In genomic region chr14:25555848-25556247, GRCm38 (mm10) we compare ENCODE assay signal across 10 mouse cellular contexts.
DNase-seq lines count a peak whose midpoint lies in the region; ATAC-seq and TF ChIP-seq lines count a peak whose summit lies in the region.
"Had no signal": no experiment of that assay in that cellular context is flagged by ENCODE, and none has a peak within 500 bp of the region (broad histone marks: within the 10 kb centered on the region; RNA-seq: fewer than 3 reads in every experiment).

No protein-coding gene starts in this region.

- TF ChIP-seq POLR2A in heart, adult 2 months (IDR thresholded peaks at IDR 0.05; ENCODE audit: insufficient read depth, low read depth, low read length) = no peak

- WGBS in heart, embryonic 15.5 days = 26% methylated on average over 7 of the region's 7 CpGs
- 37% methylated on average over 7 of the region's 7 CpGs for WGBS in heart, adult 2 months
- 13% methylated on average over 7 of the region's 7 CpGs for WGBS in embryonic facial prominence, embryonic 14.5 days
- 15% methylated on average over 7 of the region's 7 CpGs for WGBS in hindbrain, embryonic 15.5 days
- WGBS in midbrain, embryonic 16.5 days = 7% methylated on average over 7 of the region's 7 CpGs

- no peak overlapping the region for H3K4me3 ChIP-seq in heart, embryonic 15.5 days
- H3K4me3 ChIP-seq in heart, adult 2 months = no peak overlapping the region
- H3K4me3 ChIP-seq in embryonic facial prominence, embryonic 14.5 days (ENCODE audit: low read depth, low read length) = no peak overlapping the region
- no peak overlapping the region for H3K4me3 ChIP-seq in hindbrain, embryonic 15.5 days
- H3K4me3 ChIP-seq in midbrain, embryonic 16.5 days (ENCODE audit: low read depth, low read length) = no peak overlapping the region
- H3K4me3 ChIP-seq: layer of hippocampus, adult 2 months had no signal

- H3K9ac ChIP-seq in heart, embryonic 15.5 days = no peak overlapping the region
- no peak overlapping the region for H3K9ac ChIP-seq in heart, adult 2 months (ENCODE audit: low read depth, low read length)
- H3K9ac ChIP-seq in embryonic facial prominence, embryonic 14.5 days (ENCODE audit: low read depth, low read length) = peak overlapping the region; percentile 39; the same call in 1 of the 2 replicates
- peak overlapping the region; percentile 18; the same call in 1 of the 2 replicates for H3K9ac ChIP-seq in hindbrain, embryonic 15.5 days
- peak overlapping the region; percentile 54; the same call in 1 of the 2 replicates for H3K9ac ChIP-seq in midbrain, embryonic 16.5 days (ENCODE audit: low read depth, low read length)

- H3K27me3 ChIP-seq in heart, embryonic 15.5 days = no peaks in the 10 kb centered on the region
- H3K27me3 ChIP-seq in heart, adult 2 months (ENCODE audit: control insufficient read depth, insufficient read depth, low read length) = no peaks in the 10 kb centered on the region
- H3K27me3 ChIP-seq in embryonic facial prominence, embryonic 14.5 days (replicated peaks; ENCODE audit: control insufficient read depth, insufficient read depth, low read length) = no peaks in the 10 kb centered on the region
- no peaks in the 10 kb centered on the region for H3K27me3 ChIP-seq in hindbrain, embryonic 15.5 days
- no peaks in the 10 kb centered on the region for H3K27me3 ChIP-seq in midbrain, embryonic 16.5 days (ENCODE audit: control insufficient read depth, insufficient read depth, low read depth, low read length)

- peak overlapping the region; percentile 76 for H3K27ac ChIP-seq in heart, embryonic 15.5 days
- no peak overlapping the region; the same call in 1 of the 2 replicates for H3K27ac ChIP-seq in heart, adult 2 months
- H3K27ac ChIP-seq in embryonic facial prominence, embryonic 14.5 days (replicated peaks; ENCODE audit: low read depth, low read length) = peak overlapping the region; percentile 18; the same call in 1 of the 2 replicates
- peak overlapping the region; percentile 77 for H3K27ac ChIP-seq in hindbrain, embryonic 15.5 days (replicated peaks)
- peak overlapping the region; percentile 78 for H3K27ac ChIP-seq in midbrain, embryonic 16.5 days (ENCODE audit: low read length)
- H3K27ac ChIP-seq: layer of hippocampus, adult 2 months had no signal

- H3K4me1 ChIP-seq in heart, embryonic 15.5 days (replicated peaks) = peaks cover 75% of the 10 kb centered on the region
- H3K4me1 ChIP-seq in heart, adult 2 months (ENCODE audit: control insufficient read depth, insufficient read depth, low read length) = peaks cover 15% of the 10 kb centered on the region
- H3K4me1 ChIP-seq in embryonic facial prominence, embryonic 14.5 days (ENCODE audit: control insufficient read depth, insufficient read depth, low read length) = peaks cover 35% of the 10 kb centered on the region
- H3K4me1 ChIP-seq in hindbrain, embryonic 15.5 days (replicated peaks) = peaks cover 63% of the 10 kb centered on the region
- peaks cover 54% of the 10 kb centered on the region for H3K4me1 ChIP-seq in midbrain, embryonic 16.5 days (ENCODE audit: control insufficient read depth, insufficient read depth, low read length)

- H3K4me2 ChIP-seq in heart, embryonic 15.5 days = no peak overlapping the region
- no peak overlapping the region for H3K4me2 ChIP-seq in embryonic facial prominence, embryonic 14.5 days (ENCODE audit: low read depth, low read length)
- peak overlapping the region; percentile 16; the same call in 1 of the 2 replicates for H3K4me2 ChIP-seq in hindbrain, embryonic 15.5 days
- peak overlapping the region; percentile 5 for H3K4me2 ChIP-seq in midbrain, embryonic 16.5 days (ENCODE audit: low read length)

- no peak for TF ChIP-seq EP300 in heart, adult 2 months (IDR thresholded peaks at IDR 0.05; ENCODE audit: insufficient read depth, low read depth, low read length)

- ATAC-seq in heart, embryonic 15.5 days (replicated peaks; ENCODE audit: insufficient number of reproducible peaks, insufficient read depth, low FRiP score, low read depth) = no peak
- ATAC-seq in embryonic facial prominence, embryonic 14.5 days (ENCODE audit: low read depth) = no peak
- no peak for ATAC-seq in hindbrain, embryonic 15.5 days (ENCODE audit: low FRiP score, low read depth)
- no peak for ATAC-seq in midbrain, embryonic 16.5 days
- ATAC-seq in cerebellum, adult (ENCODE audit: insufficient number of reproducible peaks, low FRiP score, low TSS enrichment) = no peak

- intact Hi-C loops in heart, adult 2 months (cut with DNase I) = no loop called here

- peaks cover 2% of the 10 kb centered on the region for H3K79me2 ChIP-seq in heart, adult 2 months (replicated peaks; ENCODE audit: control insufficient read depth, insufficient read depth, low read length)

- no peak for DNase-seq in heart, adult 2 months
- no peak for DNase-seq in embryonic facial prominence, embryonic 14.5 days (ENCODE audit: low spot score)
- DNase-seq in spleen, adult 12 weeks (ENCODE audit: low spot score) = no peak
- no peak for DNase-seq in thymus, postnatal 10 days (ENCODE audit: low spot score in 2 of 2)
- DNase-seq: lung, postnatal 14 days had no signal

- H3K9me3 ChIP-seq in heart, embryonic 15.5 days (replicated peaks) = no peaks in the 10 kb centered on the region
- H3K9me3 ChIP-seq in embryonic facial prominence, embryonic 14.5 days (ENCODE audit: control insufficient read depth, low read length) = no peaks in the 10 kb centered on the region
- H3K9me3 ChIP-seq in hindbrain, embryonic 15.5 days = no peaks in the 10 kb centered on the region
- no peaks in the 10 kb centered on the region for H3K9me3 ChIP-seq in midbrain, embryonic 16.5 days (replicated peaks; ENCODE audit: control insufficient read depth, low read length, poor library complexity, severe bottlenecking)

- no peak for TF ChIP-seq CTCF in heart, adult 2 months (IDR thresholded peaks at IDR 0.05)

- peaks cover 3% of the 10 kb centered on the region; the same call in 1 of the 2 replicates for H3K36me3 ChIP-seq in heart, embryonic 15.5 days
- no peaks in the 10 kb centered on the region for H3K36me3 ChIP-seq in heart, adult 2 months (ENCODE audit: control insufficient read depth, insufficient read depth, low read length)
- H3K36me3 ChIP-seq in embryonic facial prominence, embryonic 14.5 days (ENCODE audit: control insufficient read depth, insufficient read depth, low read length) = peaks cover 19% of the 10 kb centered on the region; the same call in 1 of the 2 replicates
- H3K36me3 ChIP-seq in hindbrain, embryonic 15.5 days = no peaks in the 10 kb centered on the region
- no peaks in the 10 kb centered on the region for H3K36me3 ChIP-seq in midbrain, embryonic 16.5 days (ENCODE audit: control insufficient read depth, insufficient read depth, low read length)

Comparison
In these comparisons a context has a peak if more than half of its experiments do, and no peak if none do; other contexts are left out.
1. H3K4me2 ChIP-seq: peak in hindbrain, embryonic 15.5 days (single experiment) and midbrain, embryonic 16.5 days (single experiment); none in heart, embryonic 15.5 days (single experiment) and embryonic facial prominence, embryonic 14.5 days (single experiment).
2. H3K9ac ChIP-seq: peak in embryonic facial prominence, embryonic 14.5 days (single experiment), hindbrain, embryonic 15.5 days (single experiment) and midbrain, embryonic 16.5 days (single experiment); none in heart, embryonic 15.5 days (single experiment) and heart, adult 2 months (single experiment).